Mouse (Mus musculus): Measurements from ENCODE around the gene Ccdc33. TPM values are rescaled to one million over a fixed set of nuclear protein-coding genes. Genes with fewer than 3 reads are reported as not detected.

Ccdc33 gene
- total and polyA plus RNA-seq, 3 experiments: 0.05 TPM; not detected in 2

- TF ChIP-seq POLR2AphosphoS5 (IDR thresholded peaks at IDR 0.05; ENCODE audit: insufficient replicate concordance, low read depth, low read length) (no peak), GATA1 (IDR thresholded peaks at IDR 0.05; ENCODE audit: borderline replicate concordance, low read length) (no peak), GATA2 (IDR thresholded peaks at IDR 0.05; ENCODE audit: borderline replicate concordance, low read depth, low read length) (no peak), CTCF (IDR thresholded peaks at IDR 0.05; ENCODE audit: low read depth, low read length) (no peak), TAL1 (conservative IDR thresholded peaks at IDR 0.05; ENCODE audit: low read depth, low read length) (no peak)
- H3K9me3 ChIP-seq (replicated peaks): no peaks in the 10 kb centered on the region
- no peak for ATAC-seq (ENCODE audit: extremely low read depth, insufficient number of reproducible peaks, low FRiP score, poor library complexity, severe bottlenecking)
Observed at GRCm38 (mm10) chr9:58112321-58112751, 6.3 kb downstream of the Ccdc33 start.

GRCm38 (mm10) chr9:58111431-58111830 is 7.2 kb downstream of the Ccdc33 start:
- H3K27me3 ChIP-seq (ENCODE audit: insufficient read depth, low read length): peaks cover 42% of the 10 kb centered on the region
- DNase-seq (ENCODE audit: low spot score) (no peak), ATAC-seq (ENCODE audit: extremely low read depth, insufficient number of reproducible peaks, low FRiP score, poor library complexity, severe bottlenecking) (no peak)
- no peaks in the 10 kb centered on the region for H3K9me3 ChIP-seq (replicated peaks)
- no peaks in the 10 kb centered on the region for H3K36me3 ChIP-seq (replicated peaks)
- TF ChIP-seq POLR2AphosphoS5 (IDR thresholded peaks at IDR 0.05; ENCODE audit: insufficient replicate concordance, low read depth, low read length): no peak
- no peak for TF ChIP-seq CTCF (IDR thresholded peaks at IDR 0.05; ENCODE audit: low read depth, low read length)
- no peak for TF ChIP-seq GATA2 (IDR thresholded peaks at IDR 0.05; ENCODE audit: borderline replicate concordance, low read depth, low read length)
- no peak for TF ChIP-seq TAL1 (conservative IDR thresholded peaks at IDR 0.05; ENCODE audit: low read depth, low read length)
- no peak for TF ChIP-seq GATA1 (IDR thresholded peaks at IDR 0.05; ENCODE audit: borderline replicate concordance, low read length)
- no peak overlapping the region for H3K4me3 ChIP-seq (ENCODE audit: low read depth, low read length)
- no peaks in the 10 kb centered on the region for H3K4me1 ChIP-seq (ENCODE audit: insufficient read depth, low read depth, low read length)

More at GRCm38 (mm10) chr9:58112321-58112751, 6.3 kb downstream of the Ccdc33 start:
- Histone ChIP-seq H3K36me3 (replicated peaks) (no peaks in the 10 kb centered on the region), H3K27me3 (ENCODE audit: insufficient read depth, low read length) (peaks cover 48% of the 10 kb centered on the region), H3K4me3 (ENCODE audit: low read depth, low read length) (no peak overlapping the region), H3K4me1 (ENCODE audit: insufficient read depth, low read depth, low read length) (no peaks in the 10 kb centered on the region)
- DNase-seq (ENCODE audit: low spot score): no peak

- H3K27me3 ChIP-seq (ENCODE audit: insufficient read depth, low read length): peaks cover 40% of the 10 kb centered on the region
- no peak for TF ChIP-seq TAL1 (conservative IDR thresholded peaks at IDR 0.05; ENCODE audit: low read depth, low read length)
- no peak for TF ChIP-seq CTCF (IDR thresholded peaks at IDR 0.05; ENCODE audit: low read depth, low read length)
- no peak for TF ChIP-seq POLR2AphosphoS5 (IDR thresholded peaks at IDR 0.05; ENCODE audit: insufficient replicate concordance, low read depth, low read length)
- TF ChIP-seq GATA1 (IDR thresholded peaks at IDR 0.05; ENCODE audit: borderline replicate concordance, low read length): no peak
- TF ChIP-seq GATA2 (IDR thresholded peaks at IDR 0.05; ENCODE audit: borderline replicate concordance, low read depth, low read length): no peak
- no peak overlapping the region for H3K4me3 ChIP-seq (ENCODE audit: low read depth, low read length)
- no peaks in the 10 kb centered on the region for H3K9me3 ChIP-seq (replicated peaks)
- H3K4me1 ChIP-seq (ENCODE audit: insufficient read depth, low read depth, low read length): no peaks in the 10 kb centered on the region
- ATAC-seq (ENCODE audit: extremely low read depth, insufficient number of reproducible peaks, low FRiP score, poor library complexity, severe bottlenecking) (no peak), DNase-seq (ENCODE audit: low spot score) (no peak)
- H3K36me3 ChIP-seq (replicated peaks): no peaks in the 10 kb centered on the region
Observed at GRCm38 (mm10) chr9:58110787-58111186, 7.8 kb downstream of the Ccdc33 start.

GRCm38 (mm10) chr9:58107494-58107893 is 11.1 kb downstream of the Ccdc33 start:
- TF ChIP-seq GATA1 (IDR thresholded peaks at IDR 0.05; ENCODE audit: borderline replicate concordance, low read length) (no peak), POLR2AphosphoS5 (IDR thresholded peaks at IDR 0.05; ENCODE audit: insufficient replicate concordance, low read depth, low read length) (no peak), GATA2 (IDR thresholded peaks at IDR 0.05; ENCODE audit: borderline replicate concordance, low read depth, low read length) (no peak), CTCF (IDR thresholded peaks at IDR 0.05; ENCODE audit: low read depth, low read length) (no peak), TAL1 (conservative IDR thresholded peaks at IDR 0.05; ENCODE audit: low read depth, low read length) (no peak)
- Histone ChIP-seq H3K27me3 (ENCODE audit: insufficient read depth, low read length) (peaks cover 28% of the 10 kb centered on the region), H3K9me3 (replicated peaks) (no peaks in the 10 kb centered on the region), H3K4me3 (ENCODE audit: low read depth, low read length) (no peak overlapping the region), H3K4me1 (ENCODE audit: insufficient read depth, low read depth, low read length) (no peaks in the 10 kb centered on the region), H3K36me3 (replicated peaks) (no peaks in the 10 kb centered on the region)
- ATAC-seq (ENCODE audit: extremely low read depth, insufficient number of reproducible peaks, low FRiP score, poor library complexity, severe bottlenecking) (no peak), DNase-seq (ENCODE audit: low spot score) (no peak)

- Histone ChIP-seq H3K27me3 (ENCODE audit: insufficient read depth, low read length) (peaks cover 24% of the 10 kb centered on the region), H3K36me3 (replicated peaks) (no peaks in the 10 kb centered on the region), H3K9me3 (replicated peaks) (no peaks in the 10 kb centered on the region), H3K4me1 (ENCODE audit: insufficient read depth, low read depth, low read length) (no peaks in the 10 kb centered on the region), H3K4me3 (ENCODE audit: low read depth, low read length) (no peak overlapping the region)
- no peak for ATAC-seq (ENCODE audit: extremely low read depth, insufficient number of reproducible peaks, low FRiP score, poor library complexity, severe bottlenecking)
- no peak for DNase-seq (ENCODE audit: low spot score)
- TF ChIP-seq GATA2 (IDR thresholded peaks at IDR 0.05; ENCODE audit: borderline replicate concordance, low read depth, low read length) (no peak), POLR2AphosphoS5 (IDR thresholded peaks at IDR 0.05; ENCODE audit: insufficient replicate concordance, low read depth, low read length) (no peak), GATA1 (IDR thresholded peaks at IDR 0.05; ENCODE audit: borderline replicate concordance, low read length) (no peak), CTCF (IDR thresholded peaks at IDR 0.05; ENCODE audit: low read depth, low read length) (no peak), TAL1 (conservative IDR thresholded peaks at IDR 0.05; ENCODE audit: low read depth, low read length) (no peak)
Observed at GRCm38 (mm10) chr9:58105595-58106169, 12.9 kb downstream of the Ccdc33 start.

- Histone ChIP-seq H3K27me3 (ENCODE audit: insufficient read depth, low read length) (peaks cover 23% of the 10 kb centered on the region), H3K36me3 (replicated peaks) (no peaks in the 10 kb centered on the region), H3K9me3 (replicated peaks) (no peaks in the 10 kb centered on the region), H3K4me3 (ENCODE audit: low read depth, low read length) (no peak overlapping the region), H3K4me1 (ENCODE audit: insufficient read depth, low read depth, low read length) (no peaks in the 10 kb centered on the region)
- DNase-seq (ENCODE audit: low spot score) (no peak), ATAC-seq (ENCODE audit: extremely low read depth, insufficient number of reproducible peaks, low FRiP score, poor library complexity, severe bottlenecking) (no peak)
- TF ChIP-seq GATA1 (IDR thresholded peaks at IDR 0.05; ENCODE audit: borderline replicate concordance, low read length) (no peak), TAL1 (conservative IDR thresholded peaks at IDR 0.05; ENCODE audit: low read depth, low read length) (no peak), GATA2 (IDR thresholded peaks at IDR 0.05; ENCODE audit: borderline replicate concordance, low read depth, low read length) (no peak), CTCF (IDR thresholded peaks at IDR 0.05; ENCODE audit: low read depth, low read length) (no peak), POLR2AphosphoS5 (IDR thresholded peaks at IDR 0.05; ENCODE audit: insufficient replicate concordance, low read depth, low read length) (no peak)
Observed at GRCm38 (mm10) chr9:58103647-58104046, 15.0 kb downstream of the Ccdc33 start.

Measured in G1E (cell line).